Mouse (Mus musculus) kidney, adult 10 weeks (tissue): Measurements from ENCODE around the gene Hibch. TPM values are rescaled to one million over a fixed set of nuclear protein-coding genes. Genes with fewer than 3 reads are reported as not detected.

ENCODE experiments used
- polyA plus RNA-seq: library from polyadenylated mRNA; stranded (reverse); fragments of 350-450 nt; fragmentation: Illumina TruSeq; extraction: RNeasy Lipid Tissue Mini Kit (QIAGEN cat#74804); gene quantifications from one replicate; pipeline ENCODE4 v1.2.3, GENCODE M21; 2014; ENCODE audit warnings: low read depth, low replicate concordance

Hibch gene
- 184 TPM for polyA plus RNA-seq

DNA sequence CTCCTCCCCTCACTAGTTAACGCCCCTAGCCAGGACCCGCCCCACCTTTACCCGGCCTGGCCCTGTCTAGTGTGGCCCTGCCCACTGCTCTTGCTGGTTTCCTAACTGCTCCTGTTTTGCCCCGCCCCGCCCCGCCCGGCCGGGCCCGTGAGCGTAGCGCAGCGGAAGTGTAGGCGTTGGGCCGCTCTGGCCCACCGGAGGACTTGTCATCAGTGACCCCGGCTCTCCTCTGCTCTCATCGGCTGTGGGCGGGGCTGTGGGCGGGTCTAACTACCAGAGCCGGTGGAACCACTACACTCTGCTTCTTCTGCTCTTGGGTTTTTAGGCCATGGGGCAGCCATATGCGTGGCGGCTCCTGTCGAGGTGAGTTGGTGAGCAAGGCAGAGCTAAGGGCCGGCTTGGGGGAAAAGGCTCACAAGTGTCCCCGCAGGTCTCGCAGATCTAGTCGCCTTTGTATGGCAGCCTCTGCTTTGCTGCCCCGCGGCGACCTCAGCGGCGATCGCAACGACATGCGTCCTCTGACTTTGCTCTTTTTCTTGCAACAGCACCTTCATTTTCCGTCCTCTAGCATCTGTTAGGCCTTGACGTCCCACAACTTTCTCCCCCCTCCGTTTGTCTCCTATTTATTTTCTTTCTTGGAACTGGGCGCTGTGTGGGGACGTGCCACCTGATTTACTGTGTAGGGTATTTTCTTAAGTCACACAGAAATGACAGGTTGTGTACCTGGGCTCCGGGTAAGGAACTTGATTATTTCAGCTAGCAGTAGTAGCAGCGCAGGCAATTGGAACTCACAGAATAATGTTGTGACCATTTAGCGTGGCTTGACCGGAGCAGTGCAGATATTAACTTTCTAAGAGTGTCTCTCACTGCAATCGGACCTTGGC is at the start of gene Hibch:
TSS of gene Hibch (plus strand) at position 148 of the 884 bp plus-strand sequence.

DNA sequence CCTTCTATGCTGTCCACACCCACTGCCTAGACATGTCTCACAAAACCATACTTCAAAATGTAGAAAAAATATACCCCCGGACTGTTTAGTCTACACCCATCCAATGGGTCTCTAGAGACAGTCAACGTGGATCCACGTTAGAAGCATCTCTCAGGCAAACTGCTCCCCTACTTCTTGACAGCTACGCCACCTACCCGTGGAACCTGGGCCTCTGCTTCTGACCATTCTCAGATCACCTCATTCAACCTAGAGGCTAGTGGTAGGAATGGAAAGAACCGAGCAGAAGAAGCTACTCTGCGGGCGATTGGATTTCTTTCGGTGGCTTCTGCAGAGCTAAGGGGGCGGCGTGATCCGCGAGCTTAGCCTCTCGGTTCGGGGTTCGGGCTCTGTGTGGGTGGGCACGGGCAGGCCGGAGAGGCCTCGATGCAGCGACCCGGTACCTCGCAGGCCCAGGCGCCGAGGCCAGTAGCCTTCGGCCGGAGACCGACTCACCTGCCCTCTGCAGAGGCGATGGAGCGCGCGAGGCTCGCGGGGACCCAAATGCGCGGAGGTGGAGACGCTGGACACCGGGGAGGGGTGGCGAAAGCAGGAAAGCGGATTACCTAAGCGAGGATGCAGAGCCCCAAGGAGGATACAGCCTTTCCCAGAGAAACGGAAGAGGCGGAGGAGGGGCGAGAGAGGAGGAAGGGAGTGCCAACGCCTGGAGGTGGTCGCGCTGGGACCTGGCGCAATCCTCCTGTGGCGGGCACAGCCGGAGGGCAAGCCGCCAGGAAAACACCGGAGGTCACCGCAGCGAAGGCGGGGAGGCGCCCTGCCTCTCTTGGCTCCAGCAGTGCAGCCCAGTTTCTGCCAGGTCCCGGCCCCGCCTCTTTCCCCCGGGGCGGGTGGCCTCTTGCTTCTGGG is 27.6 kb upstream of the Hibch start, which contains the start of gene Inpp1:
TSS of gene Inpp1 (minus strand) at position 779 of the 903 bp plus-strand sequence.

Other genes with a start within 250 kb of the Hibch start
- gene Nemp2, start 214.2 kb upstream of the Hibch start, polyA plus RNA-seq, result 2.3 TPM
- gene Mfsd6, start 117.5 kb upstream of the Hibch start, polyA plus RNA-seq, result 22.3 TPM
- 8.9 TPM for gene Inpp1, start 27.2 kb upstream of the Hibch start, polyA plus RNA-seq
- gene 1700019D03Rik, start 175.2 kb downstream of the Hibch start, polyA plus RNA-seq, result 6.5 TPM
- gene Mstn, start 216.7 kb downstream of the Hibch start, polyA plus RNA-seq, result not detected